In the genomic region with DNA sequence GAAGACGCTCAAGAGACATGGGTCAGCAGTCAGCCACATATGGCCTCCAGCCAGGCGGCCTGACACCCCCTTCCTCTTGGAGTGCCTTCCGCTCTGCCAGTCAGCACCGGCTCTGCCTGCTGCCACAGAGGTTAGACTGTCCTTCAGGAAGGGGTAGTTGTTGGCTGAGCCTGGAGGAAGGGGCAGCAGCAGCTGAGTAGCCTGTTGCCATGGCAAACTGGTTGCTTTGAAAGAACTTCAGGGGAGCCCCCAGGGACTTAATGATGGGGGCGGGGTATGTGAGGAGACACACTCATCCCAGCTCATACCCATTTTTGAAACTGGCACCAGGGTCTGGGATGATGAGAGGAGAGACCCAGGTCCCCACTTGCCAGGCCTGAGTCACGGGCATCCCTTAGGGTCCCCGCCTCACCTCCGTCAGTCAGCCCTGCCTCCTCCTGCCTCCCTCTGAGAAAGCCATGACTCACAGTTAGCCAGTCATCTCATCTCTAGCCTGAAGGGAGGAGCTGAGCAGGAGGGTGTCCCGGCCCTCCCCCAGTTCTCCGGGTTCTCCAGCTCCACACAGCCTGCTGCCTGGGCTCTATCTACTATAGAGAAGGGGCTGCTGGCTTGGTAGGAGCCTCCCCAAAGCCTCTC, we compare ENCODE assay signal across 8 mouse cellular contexts. TPM values are rescaled to one million over a fixed set of nuclear protein-coding genes. Genes with fewer than 3 reads are reported as not detected.
DNase-seq lines count a peak whose midpoint lies in the region; ATAC-seq and TF ChIP-seq lines count a peak whose summit lies in the region.

No protein-coding gene starts in this region.

- peak overlapping the region; percentile 13 for H3K9ac ChIP-seq in forebrain, embryonic 14.5 days (ENCODE audit: low read length)
- H3K9ac ChIP-seq in hindbrain, embryonic 11.5 days (ENCODE audit: low read depth, low read length): 0 out of 2 replicates have a peak overlapping the region, but pooled peaks have one; percentile 11
- H3K9ac ChIP-seq in midbrain, embryonic 11.5 days (ENCODE audit: low read length): 0 out of 2 replicates have a peak overlapping the region, but pooled peaks have one; percentile 18

- intact Hi-C loops in left cerebral cortex, postnatal 36 days (cut with DNase I): no loop called here

- TF ChIP-seq CTCF in testis, adult 2 months (IDR thresholded peaks at IDR 0.05; ENCODE audit: control insufficient read depth, insufficient read depth, insufficient replicate concordance, low read depth, low read length): no peak

- TF ChIP-seq POLR2A in testis, adult 2 months (IDR thresholded peaks at IDR 0.05; ENCODE audit: control insufficient read depth, low read depth, low read length): no peak

- H3K36me3 ChIP-seq in forebrain, embryonic 14.5 days (ENCODE audit: control insufficient read depth, insufficient read depth, low read length): no peaks in the 10 kb centered on the region
- H3K36me3 ChIP-seq in hindbrain, embryonic 11.5 days (ENCODE audit: control insufficient read depth, insufficient read depth, low read length): no peaks in the 10 kb centered on the region
- H3K36me3 ChIP-seq in midbrain, embryonic 11.5 days (ENCODE audit: control insufficient read depth, insufficient read depth, low read length): no peaks in the 10 kb centered on the region
- no peaks in the 10 kb centered on the region for H3K36me3 ChIP-seq in testis, adult 2 months (ENCODE audit: control insufficient read depth, insufficient read depth, low read length)

- H3K27ac ChIP-seq in forebrain, embryonic 14.5 days (ENCODE audit: low read depth, low read length): peak overlapping the region; percentile 73
- H3K27ac ChIP-seq in hindbrain, embryonic 11.5 days (ENCODE audit: low read depth, low read length): peak overlapping the region; percentile 19; the same call in 1 of the 2 replicates
- no peak overlapping the region for H3K27ac ChIP-seq in midbrain, embryonic 11.5 days (ENCODE audit: low read depth, low read length)
- H3K27ac ChIP-seq in testis, adult 2 months (ENCODE audit: control insufficient read depth, insufficient read depth, low read depth, low read length): peak overlapping the region; percentile 54; the same call in 1 of the 2 replicates

- ATAC-seq in forebrain, embryonic 14.5 days: peak; percentile 47
- ATAC-seq in hindbrain, embryonic 11.5 days (ENCODE audit: low FRiP score): peak; percentile 62
- ATAC-seq in midbrain, embryonic 11.5 days (ENCODE audit: low FRiP score): peak; percentile 75

- H3K9me3 ChIP-seq in forebrain, embryonic 14.5 days (replicated peaks; ENCODE audit: control insufficient read depth, low read length): no peaks in the 10 kb centered on the region
- no peaks in the 10 kb centered on the region for H3K9me3 ChIP-seq in hindbrain, embryonic 11.5 days (ENCODE audit: control insufficient read depth, low read length)
- no peaks in the 10 kb centered on the region for H3K9me3 ChIP-seq in midbrain, embryonic 11.5 days (ENCODE audit: control insufficient read depth, low read length)

- H3K4me1 ChIP-seq in forebrain, embryonic 14.5 days (ENCODE audit: control insufficient read depth, insufficient read depth, low read length): peaks cover 59% of the 10 kb centered on the region
- peaks cover 13% of the 10 kb centered on the region for H3K4me1 ChIP-seq in hindbrain, embryonic 11.5 days (replicated peaks; ENCODE audit: control insufficient read depth, insufficient read depth, low read length)
- peaks cover 30% of the 10 kb centered on the region for H3K4me1 ChIP-seq in midbrain, embryonic 11.5 days (ENCODE audit: control insufficient read depth, insufficient read depth, low read length)
- H3K4me1 ChIP-seq in testis, adult 2 months (ENCODE audit: control insufficient read depth, insufficient read depth, low read length): peaks cover 8% of the 10 kb centered on the region

- H3K4me2 ChIP-seq in forebrain, embryonic 14.5 days (ENCODE audit: low read length): peak overlapping the region; percentile 30
- no peak overlapping the region for H3K4me2 ChIP-seq in hindbrain, embryonic 11.5 days (replicated peaks; ENCODE audit: low read depth, low read length)
- H3K4me2 ChIP-seq in midbrain, embryonic 11.5 days: peak overlapping the region; percentile 15; the same call in 1 of the 2 replicates

- H3K4me3 ChIP-seq in forebrain, embryonic 14.5 days (ENCODE audit: low read depth, low read length): no peak overlapping the region
- no peak overlapping the region for H3K4me3 ChIP-seq in hindbrain, embryonic 11.5 days (ENCODE audit: low read depth, low read length)
- H3K4me3 ChIP-seq in midbrain, embryonic 11.5 days (ENCODE audit: low read depth, low read length): no peak overlapping the region
- H3K4me3 ChIP-seq in testis, adult 2 months (ENCODE audit: control insufficient read depth, low read depth, low read length): peak overlapping the region; percentile 34

- no peaks in the 10 kb centered on the region for H3K27me3 ChIP-seq in forebrain, embryonic 14.5 days (replicated peaks; ENCODE audit: control insufficient read depth, insufficient read depth, low read length)
- no peaks in the 10 kb centered on the region for H3K27me3 ChIP-seq in hindbrain, embryonic 11.5 days (ENCODE audit: control insufficient read depth, insufficient read depth, low read length)
- no peaks in the 10 kb centered on the region for H3K27me3 ChIP-seq in midbrain, embryonic 11.5 days (ENCODE audit: control insufficient read depth, insufficient read depth, low read length)
- H3K27me3 ChIP-seq in testis, adult 2 months (ENCODE audit: control insufficient read depth, insufficient read depth, low read length): no peaks in the 10 kb centered on the region

- DNase-seq in embryo, embryonic 10 days (ENCODE audit: low spot score): peak; percentile 50
- DNase-seq in embryo, embryonic 11 days: no peak
- peak; percentile 79 for DNase-seq in adrenal gland, postnatal 14 days
- DNase-seq in forebrain, embryonic 14.5 days (ENCODE audit: low spot score): peak; percentile 74
- DNase-seq in hindbrain, embryonic 11.5 days (ENCODE audit: low spot score): peak; percentile 70
- DNase-seq in left cerebral cortex, postnatal 36 days (ENCODE audit: low spot score in 2 of 2): peak; percentile 55 to 59
- peak; percentile 93 for DNase-seq in midbrain, embryonic 11.5 days (ENCODE audit: low spot score, missing footprints)

- WGBS in forebrain, embryonic 14.5 days: 6% methylated on average over 10 of the region's 10 CpGs
- WGBS in hindbrain, embryonic 11.5 days: 10% methylated on average over 10 of the region's 10 CpGs
- WGBS in midbrain, embryonic 11.5 days: 8% methylated on average over 10 of the region's 10 CpGs

RNA-seq across cellular contexts. Expression of a gene that starts 9.4 kb away (rescaled TPM):
- 35.5 and 54.3 TPM in 2 replicates for total RNA-seq in adrenal gland, postnatal 14 days (2021)
- polyA plus RNA-seq in forebrain, embryonic 14.5 days (2014; fragmentation: Nextera tagmentation; extraction: Ambion mirVana): 145 and 157 TPM in 2 replicates
- polyA plus RNA-seq in hindbrain, embryonic 11.5 days (2014; fragmentation: Nextera tagmentation; extraction: Ambion mirVana): 138 and 160 TPM in 2 replicates
- 10 to 100 TPM; 73.3 to 74.2 TPM for total RNA-seq in left cerebral cortex, postnatal 36 days (2021)
- polyA plus RNA-seq in midbrain, embryonic 11.5 days (2014; fragmentation: Nextera tagmentation; extraction: Ambion mirVana): 153 and 157 TPM in 2 replicates
- 44.0 and 62.3 TPM in 2 replicates for polyA plus RNA-seq in testis, adult 2 months (2012; rRNA removed)

RNA-seq across cellular contexts. Expression of a gene that starts 33.5 kb away (rescaled TPM):
- 4.0 and 4.2 TPM in 2 replicates for total RNA-seq in adrenal gland, postnatal 14 days (2021)
- polyA plus RNA-seq in forebrain, embryonic 14.5 days (2014; fragmentation: Nextera tagmentation; extraction: Ambion mirVana): 1.2 TPM in 2 replicates
- 2.5 and 4.7 TPM in 2 replicates for polyA plus RNA-seq in hindbrain, embryonic 11.5 days (2014; fragmentation: Nextera tagmentation; extraction: Ambion mirVana)
- under 1 TPM in 1 of 2 experiments, not detected in 1; 0.29 TPM for total RNA-seq in left cerebral cortex, postnatal 36 days (2021)
- polyA plus RNA-seq in midbrain, embryonic 11.5 days (2014; fragmentation: Nextera tagmentation; extraction: Ambion mirVana): 2.6 and 2.8 TPM in 2 replicates
- 0.31 and 0.49 TPM in 2 replicates for polyA plus RNA-seq in testis, adult 2 months (2012; rRNA removed)
